Mouse (Mus musculus) heart, embryonic 15.5 days (tissue): ENCODE data around the gene Ccdc32. TPM values are rescaled to one million over a fixed set of nuclear protein-coding genes. Genes with fewer than 3 reads are reported as not detected.

Source experiments
- ATAC-seq: fragments of 200-750 bp; cut with Nextera tagmentation; replicated peaks from 2 replicates; pipeline ENCODE4 v1.8.0; 2017; ENCODE audit warnings: low read depth, moderate TSS enrichment; ENCODE audit not compliant: insufficient number of reproducible peaks, insufficient read depth, low FRiP score
- H3K27ac ChIP-seq: fragments of 300-500 bp; sonication (generic); 2 replicates; pipeline ENCODE4 v1.5.1; 2015; ENCODE audit warnings: mild to moderate bottlenecking, inconsistent platforms
- H3K27me3 ChIP-seq: fragments of 300-500 bp; sonication (generic); 2 replicates; pipeline ENCODE4 v1.6.1; 2015; ENCODE audit warnings: inconsistent platforms
- H3K36me3 ChIP-seq: fragments of 300-500 bp; sonication (generic); 2 replicates; pipeline ENCODE4 v1.6.1; 2015; ENCODE audit warnings: mild to moderate bottlenecking, inconsistent platforms
- H3K4me1 ChIP-seq: fragments of 300-500 bp; sonication (generic); replicated peaks from 2 replicates; pipeline ENCODE4 v1.6.1; 2015; ENCODE audit warnings: inconsistent platforms
- H3K4me2 ChIP-seq: fragments of 300-500 bp; sonication (generic); 2 replicates; pipeline ENCODE4 v1.6.1; 2015; ENCODE audit warnings: inconsistent platforms, mild to moderate bottlenecking, moderate library complexity
- H3K4me3 ChIP-seq: fragments of 300-500 bp; sonication (generic); 2 replicates; pipeline ENCODE4 v1.5.1; 2015; ENCODE audit warnings: mild to moderate bottlenecking, inconsistent platforms
- H3K9ac ChIP-seq: fragments of 300-500 bp; sonication (generic); 2 replicates; pipeline ENCODE4 v1.6.1; 2015; ENCODE audit warnings: mild to moderate bottlenecking, inconsistent platforms
- H3K9me3 ChIP-seq: fragments of 300-500 bp; sonication (generic); replicated peaks from 2 replicates; pipeline ENCODE4 v1.6.1; 2016; ENCODE audit warnings: inconsistent platforms
- WGBS: fragments of 180-500 bp; shearing (Covaris S2); methylation state at CpG from one replicate; pipeline ENCODE4 v1.1.7; 2015; ENCODE audit warnings: mixed read lengths; 5-methylcytosine and 5-hydroxymethylcytosine counted together
- polyA plus RNA-seq: library from polyadenylated mRNA; unstranded; fragments of >200 nt; fragmentation: Nextera tagmentation; extraction: Ambion mirVana; gene quantifications from 2 replicates; pipeline ENCODE4 v1.2.1, GENCODE M21; 2015

Gene Ccdc32
- polyA plus RNA-seq, 1 experiment from 2014 or later, result 17.7 TPM

- H3K4me3 ChIP-seq, result peak overlapping the region; percentile 74
- H3K27ac ChIP-seq, result no peak overlapping the region
- H3K4me1 ChIP-seq, result peaks cover 21% of the 10 kb centered on the region
- 15% methylated on average over 5 of the region's 5 CpGs for WGBS
- peak overlapping the region; percentile 72 for H3K9ac ChIP-seq
- no peaks in the 10 kb centered on the region for H3K9me3 ChIP-seq
- H3K36me3 ChIP-seq, result no peaks in the 10 kb centered on the region
- H3K27me3 ChIP-seq, result peaks cover 27% of the 10 kb centered on the region
- ATAC-seq, result no peak
- H3K4me2 ChIP-seq, result peak overlapping the region; percentile 97
These were observed 52.3 kb downstream of the Ccdc32 start for GRCm38 (mm10) chr2:118976941-118977340.

- ATAC-seq, result peak; percentile 76
- Histone ChIP-seq H3K27ac (0 out of 2 replicates have a peak overlapping the region, but pooled peaks have one; percentile 49), H3K9ac (peak overlapping the region; percentile 72), H3K27me3 (peaks cover 27% of the 10 kb centered on the region), H3K4me2 (peak overlapping the region; percentile 97), H3K36me3 (no peaks in the 10 kb centered on the region), H3K4me3 (peak overlapping the region; percentile 74), H3K4me1 (peaks cover 21% of the 10 kb centered on the region), H3K9me3 (no peaks in the 10 kb centered on the region)
- WGBS, result 1% methylated on average over 57 of the region's 57 CpGs
These were observed 52.8 kb downstream of the Ccdc32 start for GRCm38 (mm10) chr2:118976282-118976929.

- peak overlapping the region; percentile 72 for H3K9ac ChIP-seq
- peak overlapping the region; percentile 74 for H3K4me3 ChIP-seq
- H3K27ac ChIP-seq, result no peak overlapping the region
- H3K27me3 ChIP-seq, result peaks cover 27% of the 10 kb centered on the region
- ATAC-seq, result no peak
- no peaks in the 10 kb centered on the region for H3K9me3 ChIP-seq
- H3K4me2 ChIP-seq, result peak overlapping the region; percentile 97
- no peaks in the 10 kb centered on the region for H3K36me3 ChIP-seq
- H3K4me1 ChIP-seq, result peaks cover 21% of the 10 kb centered on the region
- 5% methylated on average over 15 of the region's 15 CpGs for WGBS
These were observed 53.3 kb downstream of the Ccdc32 start for GRCm38 (mm10) chr2:118975855-118976254.

- peaks cover 25% of the 10 kb centered on the region for H3K27me3 ChIP-seq
- peak; percentile 63 for ATAC-seq
- no peaks in the 10 kb centered on the region for H3K9me3 ChIP-seq
- 2% methylated on average over 33 of the region's 33 CpGs for WGBS
- H3K27ac ChIP-seq, result no peak overlapping the region
- H3K9ac ChIP-seq, result peak overlapping the region; percentile 55
- peaks cover 21% of the 10 kb centered on the region for H3K4me1 ChIP-seq
- no peaks in the 10 kb centered on the region for H3K36me3 ChIP-seq
- H3K4me2 ChIP-seq, result peak overlapping the region; percentile 86
- H3K4me3 ChIP-seq, result peak overlapping the region; percentile 48
These were observed 56.4 kb downstream of the Ccdc32 start for GRCm38 (mm10) chr2:118972687-118973376.

GRCm38 (mm10) chr2:118972048-118972447 is 57.1 kb downstream of the Ccdc32 start:
- Histone ChIP-seq H3K4me2 (no peak overlapping the region; the same call in 1 of the 2 replicates), H3K4me1 (peaks cover 20% of the 10 kb centered on the region), H3K36me3 (no peaks in the 10 kb centered on the region), H3K9me3 (no peaks in the 10 kb centered on the region), H3K9ac (no peak overlapping the region), H3K27ac (no peak overlapping the region), H3K4me3 (no peak overlapping the region), H3K27me3 (peaks cover 20% of the 10 kb centered on the region)
- WGBS, result 77% methylated on average over 5 of the region's 5 CpGs
- no peak for ATAC-seq

GRCm38 (mm10) chr2:118969585-118970147 is 59.5 kb downstream of the Ccdc32 start:
- Histone ChIP-seq H3K4me1 (peaks cover 3% of the 10 kb centered on the region; the same call in 1 of the 2 replicates), H3K36me3 (no peaks in the 10 kb centered on the region), H3K9me3 (no peaks in the 10 kb centered on the region), H3K27me3 (peaks cover 10% of the 10 kb centered on the region), H3K27ac (no peak overlapping the region), H3K4me2 (no peak overlapping the region), H3K4me3 (no peak overlapping the region), H3K9ac (no peak overlapping the region)
- 76% methylated on average over 11 of the region's 11 CpGs for WGBS
- ATAC-seq, result no peak

Other genes with a start within 250 kb of the Ccdc32 start
- gene Disp2, start 249.7 kb downstream of the Ccdc32 start, polyA plus RNA-seq, result 0.20 and 0.96 TPM in 2 replicates
- 89.0 and 92.2 TPM in 2 replicates for gene Knstrn, start 215.4 kb downstream of the Ccdc32 start, polyA plus RNA-seq
- gene Ivd, start 167.4 kb downstream of the Ccdc32 start, polyA plus RNA-seq, result 80.6 and 87.9 TPM in 2 replicates
- gene Bahd1, start 129.0 kb downstream of the Ccdc32 start, polyA plus RNA-seq, result 3.3 and 5.1 TPM in 2 replicates
- 16.5 and 20.5 TPM in 2 replicates for gene Chst14, start 102.9 kb downstream of the Ccdc32 start, polyA plus RNA-seq
- gene Rpusd2, start 5.4 kb upstream of the Ccdc32 start, polyA plus RNA-seq, result 2.9 and 3.8 TPM in 2 replicates
- gene Knl1, start 17.7 kb upstream of the Ccdc32 start, polyA plus RNA-seq, result 31.3 and 36.2 TPM in 2 replicates
- gene Rad51, start 83.4 kb upstream of the Ccdc32 start, polyA plus RNA-seq, result 21.8 and 28.0 TPM in 2 replicates
- gene Rmdn3, start 127.6 kb upstream of the Ccdc32 start, polyA plus RNA-seq, result 23.0 and 26.2 TPM in 2 replicates
- 4.5 and 5.9 TPM in 2 replicates for gene Gchfr, start 138.4 kb upstream of the Ccdc32 start, polyA plus RNA-seq
- gene Gm14137, start 145.1 kb upstream of the Ccdc32 start, polyA plus RNA-seq, result 0.29 and 0.34 TPM in 2 replicates
- gene Zfyve19, start 179.2 kb upstream of the Ccdc32 start, polyA plus RNA-seq, result 29.7 and 36.3 TPM in 2 replicates
- gene Dnajc17, start 179.4 kb upstream of the Ccdc32 start, polyA plus RNA-seq, result 12.4 and 12.5 TPM in 2 replicates
- gene Ppp1r14d, start 200.5 kb upstream of the Ccdc32 start, polyA plus RNA-seq, result not detected in 2 replicates
- 1.2 and 5.6 TPM in 2 replicates for gene Spint1, start 208.0 kb upstream of the Ccdc32 start, polyA plus RNA-seq
- gene Rhov, start 241.9 kb upstream of the Ccdc32 start, polyA plus RNA-seq, result 0.44 and 2.2 TPM in 2 replicates